Mouse (Mus musculus) thymus, postnatal 36 days (tissue): ENCODE data around the gene Arid5b.

Experiments
- DNase-seq, 2 experiments: peaks; one replicate each; pipeline ENCODE4 v3.0.0; 2022; ENCODE audit warnings: mixed read lengths in 2 of 2

Arid5b gene

DNA sequence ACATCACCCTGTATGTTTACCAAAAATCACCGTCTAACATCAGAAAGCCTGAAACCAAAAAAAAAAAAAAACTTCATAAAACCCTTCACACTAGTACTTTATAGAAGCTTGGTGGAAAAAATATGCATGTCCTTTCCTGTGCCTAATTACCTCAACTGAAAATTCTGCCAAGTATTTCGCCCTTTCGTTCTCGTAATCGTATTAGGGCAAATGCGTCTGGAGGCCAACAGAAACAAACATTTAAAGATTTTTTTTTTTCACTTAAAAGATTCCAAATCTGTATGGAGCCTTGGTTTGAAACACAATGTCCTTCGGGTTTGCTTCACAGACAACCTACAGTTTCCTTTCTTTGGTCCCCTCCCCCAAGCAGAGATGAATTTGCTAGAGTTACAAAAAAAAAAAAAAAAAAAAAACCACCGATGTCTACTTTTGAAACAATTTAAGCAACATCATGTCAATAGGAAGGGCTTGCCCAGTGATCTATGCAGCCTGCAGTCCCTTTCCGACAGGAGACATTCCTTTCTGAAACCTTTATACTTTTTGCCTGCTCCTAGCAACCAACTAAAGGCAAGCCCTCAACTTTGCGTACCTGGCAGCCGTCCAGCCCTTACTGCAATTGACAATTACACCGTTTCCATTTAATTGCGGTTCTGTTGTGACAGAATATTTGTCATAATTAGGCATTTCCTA is 86.7 kb downstream of the Arid5b start:
- DNase-seq: no peak

DNA sequence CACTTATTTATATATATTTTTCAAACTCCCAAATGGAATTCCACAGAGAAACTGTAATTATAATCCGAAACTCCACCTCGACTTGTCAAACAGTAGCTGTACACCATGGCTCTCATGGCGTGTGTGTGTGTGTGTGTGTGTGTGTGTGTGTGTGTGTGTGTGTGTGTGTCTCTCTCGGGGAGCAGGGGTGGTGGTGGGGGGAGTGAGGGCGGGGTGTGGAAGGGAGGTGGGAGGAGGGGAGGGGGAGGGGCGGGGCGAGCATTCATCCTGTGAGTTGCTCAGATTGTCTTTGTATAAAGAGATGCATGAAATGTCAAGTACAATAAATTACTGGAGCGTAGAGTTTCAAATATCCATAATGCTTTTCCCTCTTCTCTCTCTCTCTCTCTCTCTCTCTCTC is 87.4 kb downstream of the Arid5b start:
- DNase-seq: no peak

GRCm38 (mm10) chr10:68189847-68190246 is 88.7 kb downstream of the Arid5b start:
- DNase-seq: no peak

DNA sequence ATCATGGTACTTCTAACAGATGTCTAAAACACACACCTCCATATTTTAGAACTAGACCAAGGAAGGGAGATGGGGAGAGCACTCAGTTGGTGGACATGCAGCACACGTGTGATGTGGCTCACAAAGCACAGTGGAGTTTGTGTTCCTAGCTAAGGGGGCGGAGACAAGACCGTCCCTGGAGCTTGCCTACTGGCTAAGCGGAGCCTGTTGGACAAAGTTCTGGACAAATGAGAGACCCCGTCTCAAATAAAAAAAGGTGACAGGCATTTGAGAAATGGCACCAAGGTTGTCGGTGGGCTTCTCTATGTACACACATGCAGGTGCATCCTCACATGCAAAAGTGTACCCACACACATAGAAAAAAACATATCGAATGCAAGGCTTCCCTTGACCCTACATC is 95.4 kb downstream of the Arid5b start:
- no peak for DNase-seq

GRCm38 (mm10) chr10:68182266-68182665 is 96.3 kb downstream of the Arid5b start:
- DNase-seq: no peak

DNA sequence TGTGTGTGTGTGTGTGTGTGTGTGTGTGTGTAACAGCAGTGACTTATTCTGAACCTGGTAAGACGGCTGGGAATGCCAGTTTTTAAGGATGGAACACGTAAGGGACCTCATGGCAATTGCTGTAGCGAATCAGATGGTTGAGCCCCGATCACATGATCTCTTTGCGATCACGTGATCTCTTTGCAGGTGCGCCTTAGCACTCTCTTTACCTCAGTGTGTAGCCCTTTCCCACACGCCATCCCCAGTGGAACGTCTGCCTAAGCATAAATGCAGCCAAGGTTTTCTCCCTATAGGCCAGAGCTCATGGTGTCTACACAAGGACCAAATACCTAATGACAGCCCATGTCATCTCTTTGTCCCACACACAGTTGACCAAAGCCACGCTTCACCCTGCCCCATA is 97.4 kb downstream of the Arid5b start:
- no peak for DNase-seq

GRCm38 (mm10) chr10:68180721-68181120 is 97.8 kb downstream of the Arid5b start:
- no peak for DNase-seq

GRCm38 (mm10) chr10:68180151-68180550 is 98.4 kb downstream of the Arid5b start:
- DNase-seq: no peak

GRCm38 (mm10) chr10:68179741-68180140 is 98.8 kb downstream of the Arid5b start:
- DNase-seq: no peak

GRCm38 (mm10) chr10:68179339-68179738 is 99.2 kb downstream of the Arid5b start:
- no peak for DNase-seq

GRCm38 (mm10) chr10:68177697-68178485 is 100.6 kb downstream of the Arid5b start:
- DNase-seq: no peak

DNA sequence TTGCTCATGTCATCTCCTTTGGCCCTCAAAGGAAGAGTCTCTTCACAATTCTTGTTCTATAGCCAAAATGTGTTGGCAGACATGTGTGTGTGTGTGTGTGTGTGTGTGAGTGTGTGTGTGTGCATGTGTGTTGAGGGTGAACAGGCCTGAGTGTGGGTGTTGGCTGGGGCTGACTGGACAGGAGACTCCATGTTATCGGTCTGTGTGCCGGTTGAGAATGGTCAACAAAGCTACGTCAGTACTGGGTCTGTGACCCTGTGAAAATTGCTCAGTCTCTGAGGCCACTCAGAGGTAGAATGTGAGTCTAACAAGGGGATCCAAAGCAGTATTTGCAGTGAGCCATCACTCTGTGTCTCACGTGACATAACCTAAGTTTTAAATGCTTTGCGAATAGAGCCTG is 102.7 kb downstream of the Arid5b start:
- DNase-seq: no peak

- no peak for DNase-seq
Observed at GRCm38 (mm10) chr10:68173634-68174033, 104.9 kb downstream of the Arid5b start.

DNA sequence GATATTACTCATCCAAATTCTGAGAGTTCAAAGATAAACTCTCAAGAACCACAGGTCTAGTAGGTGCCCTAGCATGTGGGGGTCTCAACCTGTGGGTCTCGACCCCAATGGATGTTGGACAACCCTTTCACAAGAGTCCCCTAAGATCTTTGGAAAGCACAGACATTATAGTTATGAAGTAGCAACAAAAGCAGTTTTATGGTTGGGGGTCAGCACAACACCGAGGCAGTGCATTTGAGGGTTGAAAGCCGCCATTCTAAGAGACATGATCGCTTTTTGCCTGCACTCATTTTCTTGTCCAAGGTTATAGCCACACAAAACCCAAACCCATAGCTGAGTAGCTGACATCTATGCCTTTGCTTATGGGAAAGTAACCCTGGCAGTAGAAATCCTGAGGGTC is 105.6 kb downstream of the Arid5b start:
- DNase-seq: no peak

DNA sequence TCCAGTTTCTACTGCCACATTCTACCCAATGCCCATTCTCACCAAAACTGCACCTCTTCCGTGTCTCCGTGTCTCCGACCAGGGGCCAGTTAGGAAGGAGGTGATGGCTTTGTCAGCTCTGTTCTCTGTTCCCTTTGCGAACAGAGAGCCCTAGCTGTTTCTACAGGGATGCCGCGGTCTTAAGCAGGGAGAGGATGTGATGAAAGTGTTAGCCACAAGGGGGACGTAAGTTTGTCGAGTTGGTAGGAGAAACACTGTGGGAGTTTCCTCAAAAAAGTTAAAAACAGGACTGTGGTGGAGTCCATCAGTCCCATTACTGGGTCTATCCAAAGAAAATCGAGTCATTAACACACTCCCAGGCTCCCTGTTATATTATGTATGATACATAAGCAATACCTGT is 106.6 kb downstream of the Arid5b start:
- DNase-seq: peak in 1 of 2 experiments; percentile 9

DNA sequence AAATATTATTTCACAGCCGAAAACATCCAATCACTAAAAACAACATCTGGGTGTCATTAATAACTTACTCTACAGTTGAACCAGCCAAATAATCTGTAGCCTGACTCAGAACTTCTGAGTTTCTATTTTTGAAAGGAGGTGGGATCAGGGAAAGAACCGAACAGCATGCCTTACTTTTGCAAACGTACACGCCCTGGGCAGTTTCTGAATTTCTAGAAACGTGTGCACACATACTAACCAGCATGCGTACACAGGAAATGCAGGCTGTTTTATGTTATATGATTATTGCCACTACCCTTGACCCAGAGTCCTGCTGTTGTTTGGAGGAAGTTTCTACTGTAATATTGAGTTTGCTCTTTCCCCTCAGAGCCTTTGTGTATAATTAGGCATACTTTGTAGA is 109.9 kb downstream of the Arid5b start:
- DNase-seq: no peak

GRCm38 (mm10) chr10:68168141-68168540 is 110.4 kb downstream of the Arid5b start:
- no peak for DNase-seq

DNA sequence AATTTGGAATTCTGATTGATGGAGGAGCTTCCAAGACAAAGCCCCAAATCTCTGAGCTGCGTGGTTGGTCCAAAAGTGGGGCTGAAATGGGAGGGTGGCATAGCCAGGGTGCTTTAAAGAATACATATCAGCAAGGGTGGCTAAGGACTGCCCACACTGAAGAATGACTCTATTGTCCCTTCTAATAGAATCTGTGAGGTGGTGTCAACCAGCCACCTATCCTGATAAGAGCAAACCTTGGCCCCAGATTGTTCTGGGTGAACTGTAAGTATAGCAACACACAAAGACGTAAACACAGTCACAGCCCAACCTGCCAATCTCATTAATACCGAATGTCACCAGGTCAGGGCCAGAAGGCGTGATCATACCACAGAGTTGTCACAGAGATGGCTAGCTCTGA is 111.4 kb downstream of the Arid5b start:
- no peak for DNase-seq

- DNase-seq: no peak
Observed at GRCm38 (mm10) chr10:68166695-68167086, 111.8 kb downstream of the Arid5b start.

DNA sequence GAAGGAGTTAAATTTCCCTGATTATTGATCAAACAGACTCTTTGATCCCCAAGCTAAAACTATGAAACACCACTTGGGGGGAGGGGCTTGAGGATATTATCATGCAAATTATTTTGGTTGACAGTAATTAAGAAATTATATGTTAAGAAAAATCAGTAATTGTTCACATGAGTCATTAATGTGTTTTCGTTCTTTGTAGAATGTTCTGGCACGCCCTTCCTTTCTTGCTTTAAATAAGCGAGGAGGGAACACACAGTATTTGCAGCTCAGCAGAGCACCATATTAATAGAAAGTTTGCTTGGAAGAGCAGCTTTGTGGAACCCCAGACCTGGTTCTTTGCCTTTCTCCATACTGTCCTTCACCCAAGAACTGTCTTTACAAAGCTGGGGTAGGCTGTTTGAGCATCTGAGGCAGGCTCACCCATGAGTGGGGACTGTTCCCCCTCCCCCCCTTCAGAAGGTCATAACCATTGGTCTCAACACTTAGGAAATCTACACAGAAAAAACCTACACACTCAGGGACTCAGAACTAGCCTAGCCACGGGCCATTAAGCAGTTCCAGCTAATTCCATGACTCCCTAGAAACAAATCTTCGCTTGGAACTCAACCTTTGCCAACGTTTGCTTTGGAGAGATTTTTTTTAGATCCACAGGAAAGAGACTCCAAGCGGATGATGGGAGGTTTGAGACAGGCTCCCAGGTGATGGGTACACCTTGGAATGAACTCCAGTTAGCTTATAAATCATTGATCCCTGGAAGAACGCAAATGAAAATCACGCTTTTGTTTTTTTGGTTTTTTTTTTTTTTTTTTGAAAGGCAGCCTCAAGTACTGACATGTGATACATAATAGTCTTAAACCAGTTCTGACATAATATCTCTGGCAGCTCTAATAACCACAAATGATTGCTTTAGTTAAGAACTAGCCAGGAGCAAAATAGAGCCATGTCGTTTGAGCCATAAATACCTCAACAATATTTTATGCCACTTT is 112.5 kb downstream of the Arid5b start:
- DNase-seq: no peak

GRCm38 (mm10) chr10:68164723-68165706 is 113.5 kb downstream of the Arid5b start:
- DNase-seq: no peak

DNA sequence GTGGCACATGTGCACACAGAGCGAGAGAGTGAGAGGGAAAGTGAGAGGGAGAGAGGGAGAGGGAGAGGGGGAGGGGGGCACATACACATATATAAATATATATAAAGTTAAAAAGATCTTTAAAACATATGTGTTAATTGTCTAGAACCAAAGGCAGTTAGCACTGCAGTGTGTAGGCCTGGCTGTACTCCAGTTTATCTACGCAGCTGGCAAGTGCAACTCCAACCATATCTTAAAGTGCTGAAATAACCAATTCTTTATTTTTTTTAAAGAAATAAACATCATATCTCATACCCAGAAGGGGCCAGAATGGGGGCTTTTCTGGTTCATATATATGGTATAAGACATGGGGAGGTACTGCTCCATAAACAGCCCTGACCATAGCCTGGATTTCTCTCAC is 114.4 kb downstream of the Arid5b start:
- no peak for DNase-seq
